Mouse (Mus musculus): ENCODE data around the gene Plppr3. TPM values are rescaled to one million over a fixed set of nuclear protein-coding genes. Genes with fewer than 3 reads are reported as not detected.
"Not testable (repeated sequence)": the region's sequence is repeated elsewhere in the genome, so short reads cannot be mapped to it uniquely, and the experiment has no call there.

The Plppr3 gene
- polyA plus RNA-seq, 1 experiment from 2014 or later, result 157 TPM

- Histone ChIP-seq H3K4me1 (replicated peaks) (peaks cover 6% of the 10 kb centered on the region; the same call in 1 of the 2 replicates), H3K9me3 (no peaks in the 10 kb centered on the region), H3K36me3 (peaks cover 83% of the 10 kb centered on the region), H3K4me2 (no peak overlapping the region), H3K27me3 (no peaks in the 10 kb centered on the region), H3K9ac (replicated peaks) (no peak overlapping the region), H3K4me3 (replicated peaks) (no peak overlapping the region), H3K27ac (no peak overlapping the region)
- ATAC-seq (ENCODE audit: insufficient number of reproducible peaks, insufficient read depth, low FRiP score, low TSS enrichment, low read depth), result no peak
- WGBS, result 51% methylated on average over 20 of the region's 20 CpGs
These were observed 23.1 kb upstream of the Plppr3 start for GRCm38 (mm10) chr10:79897316-79898245.

GRCm38 (mm10) chr10:79896814-79897213, 22.4 kb upstream of the Plppr3 start:
- Histone ChIP-seq H3K27me3 (no peaks in the 10 kb centered on the region; the same call in 1 of the 2 replicates), H3K4me1 (replicated peaks) (peaks cover 6% of the 10 kb centered on the region; the same call in 1 of the 2 replicates), H3K4me3 (replicated peaks) (no peak overlapping the region), H3K4me2 (no peak overlapping the region), H3K9me3 (no peaks in the 10 kb centered on the region), H3K27ac (no peak overlapping the region), H3K36me3 (peaks cover 76% of the 10 kb centered on the region), H3K9ac (replicated peaks) (no peak overlapping the region)
- WGBS, result 87% methylated on average over 13 of the region's 13 CpGs
- no peak for ATAC-seq (ENCODE audit: insufficient number of reproducible peaks, insufficient read depth, low FRiP score, low TSS enrichment, low read depth)

DNA sequence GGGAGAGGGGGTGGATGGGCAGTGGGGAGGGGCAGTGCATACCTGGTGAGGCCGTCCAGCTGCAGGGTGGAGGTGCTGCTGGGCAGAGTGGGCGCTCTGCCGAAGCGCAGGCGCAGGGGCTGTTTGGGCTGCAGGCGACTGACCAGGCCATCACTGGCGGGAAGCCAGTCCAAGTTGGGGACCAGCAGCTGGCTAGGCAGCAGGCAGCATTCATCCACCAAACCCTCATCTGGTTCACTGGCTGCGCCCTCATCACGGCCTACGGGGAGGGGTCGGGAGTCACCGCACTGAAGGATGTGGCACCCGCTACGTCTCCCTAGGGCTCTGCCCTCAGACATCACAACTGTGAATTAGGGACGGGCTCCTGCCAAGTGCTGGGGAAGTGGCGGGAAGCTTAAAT, 21.9 kb upstream of the Plppr3 start:
- no peaks in the 10 kb centered on the region; the same call in 1 of the 2 replicates for H3K27me3 ChIP-seq
- H3K36me3 ChIP-seq, result peaks cover 71% of the 10 kb centered on the region
- peak overlapping the region; percentile 18; the same call in 1 of the 2 replicates for H3K9ac ChIP-seq (replicated peaks)
- no peaks in the 10 kb centered on the region for H3K9me3 ChIP-seq
- no peak for ATAC-seq (ENCODE audit: insufficient number of reproducible peaks, insufficient read depth, low FRiP score, low TSS enrichment, low read depth)
- H3K4me2 ChIP-seq, result no peak overlapping the region
- H3K4me1 ChIP-seq (replicated peaks), result peaks cover 4% of the 10 kb centered on the region; the same call in 1 of the 2 replicates
- WGBS, result 93% methylated on average over 16 of the region's 16 CpGs
- no peak overlapping the region for H3K27ac ChIP-seq
- H3K4me3 ChIP-seq (replicated peaks), result no peak overlapping the region

- H3K4me3 ChIP-seq (replicated peaks); H3K27me3 ChIP-seq; H3K4me2 ChIP-seq; H3K9me3 ChIP-seq; H3K4me1 ChIP-seq (replicated peaks); H3K9ac ChIP-seq (replicated peaks); H3K27ac ChIP-seq: not testable (repeated sequence)
- 43% methylated on average over 22 of the region's 22 CpGs for WGBS
- peak; percentile 40; the same call in 1 of the 2 replicates for ATAC-seq (ENCODE audit: insufficient number of reproducible peaks, insufficient read depth, low FRiP score, low TSS enrichment, low read depth)
- H3K36me3 ChIP-seq, result peaks cover 36% of the 10 kb centered on the region
These were observed 18.2 kb upstream of the Plppr3 start for GRCm38 (mm10) chr10:79892451-79893118.

DNA sequence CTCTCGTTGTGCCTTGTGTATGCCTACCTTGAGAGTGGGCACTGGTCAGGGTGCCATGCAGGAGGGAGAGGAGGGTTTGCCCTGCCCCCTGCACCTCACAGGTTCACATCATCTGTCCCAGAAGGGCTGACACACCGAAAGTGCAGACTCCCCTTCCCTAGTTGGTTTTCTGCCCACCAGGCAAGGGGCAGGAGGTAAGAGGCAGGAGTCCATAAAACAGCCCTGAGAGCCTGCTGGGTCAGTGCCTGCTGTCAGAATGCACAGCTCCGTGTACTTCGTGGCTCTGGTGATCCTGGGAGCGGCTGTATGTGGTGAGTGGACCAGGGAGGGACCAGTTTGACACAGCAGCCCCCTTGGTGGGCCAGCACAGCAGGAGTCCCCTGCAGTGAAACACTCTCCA, 16.2 kb upstream of the Plppr3 start, which contains the start of gene Cfd:
Cfd (plus strand) TSS at position 184 of the 400 bp plus-strand sequence.
- Histone ChIP-seq H3K27ac (no peak within 1 kb of the TSS), H3K36me3 (peaks cover 17% of the 10 kb centered on the region), H3K4me2 (no peak within 1 kb of the TSS), H3K9me3 (no peaks in the 10 kb centered on the region), H3K27me3 (no peaks in the 10 kb centered on the region; the same call in 1 of the 2 replicates), H3K9ac (replicated peaks) (0 out of 2 replicates have a peak within 1 kb of the TSS, but pooled peaks have one; percentile 23), H3K4me3 (replicated peaks) (no peak within 1 kb of the TSS), H3K4me1 (replicated peaks) (no peaks in the 10 kb centered on the region)
- WGBS, result 35% methylated on average over 5 of the region's 5 CpGs
- no peak for ATAC-seq (ENCODE audit: insufficient number of reproducible peaks, insufficient read depth, low FRiP score, low TSS enrichment, low read depth)

GRCm38 (mm10) chr10:79889386-79889785, 15.0 kb upstream of the Plppr3 start:
- H3K36me3 ChIP-seq, result peaks cover 7% of the 10 kb centered on the region; the same call in 1 of the 2 replicates
- no peak for ATAC-seq (ENCODE audit: insufficient number of reproducible peaks, insufficient read depth, low FRiP score, low TSS enrichment, low read depth)
- H3K27me3 ChIP-seq, result no peaks in the 10 kb centered on the region; the same call in 1 of the 2 replicates
- H3K9ac ChIP-seq (replicated peaks), result no peak overlapping the region
- no peak overlapping the region for H3K27ac ChIP-seq
- H3K9me3 ChIP-seq, result no peaks in the 10 kb centered on the region
- no peak overlapping the region for H3K4me2 ChIP-seq
- H3K4me1 ChIP-seq (replicated peaks), result no peaks in the 10 kb centered on the region
- H3K4me3 ChIP-seq (replicated peaks), result no peak overlapping the region
- WGBS, result 87% methylated on average over 2 of the region's 2 CpGs

GRCm38 (mm10) chr10:79886611-79887010, 12.2 kb upstream of the Plppr3 start:
- Histone ChIP-seq H3K36me3 (no peaks in the 10 kb centered on the region), H3K9me3 (no peaks in the 10 kb centered on the region), H3K4me1 (replicated peaks) (peaks cover 20% of the 10 kb centered on the region), H3K4me2 (no peak overlapping the region), H3K9ac (replicated peaks) (no peak overlapping the region), H3K4me3 (replicated peaks) (no peak overlapping the region), H3K27ac (no peak overlapping the region), H3K27me3 (peaks cover 27% of the 10 kb centered on the region)
- WGBS, result 75% methylated on average over 8 of the region's 8 CpGs
- no peak for ATAC-seq (ENCODE audit: insufficient number of reproducible peaks, insufficient read depth, low FRiP score, low TSS enrichment, low read depth)

- Histone ChIP-seq H3K4me3 (replicated peaks) (no peak within 1 kb of the TSS), H3K9ac (replicated peaks) (no peak within 1 kb of the TSS), H3K36me3 (no peaks in the 10 kb centered on the region), H3K4me1 (replicated peaks) (peaks cover 21% of the 10 kb centered on the region), H3K27me3 (peaks cover 31% of the 10 kb centered on the region), H3K27ac (no peak within 1 kb of the TSS), H3K4me2 (no peak within 1 kb of the TSS), H3K9me3 (no peaks in the 10 kb centered on the region)
- ATAC-seq (ENCODE audit: insufficient number of reproducible peaks, insufficient read depth, low FRiP score, low TSS enrichment, low read depth), result no peak
- 82% methylated on average over 6 of the region's 6 CpGs for WGBS
These were observed 11.6 kb upstream of the Plppr3 start, which contains the start of gene Elane for GRCm38 (mm10) chr10:79886054-79886453. Gene Elane (plus strand): TSS chr10:79886247.

- not testable (repeated sequence) for H3K9ac ChIP-seq (replicated peaks); H3K9me3 ChIP-seq; H3K4me3 ChIP-seq (replicated peaks); H3K36me3 ChIP-seq; H3K27ac ChIP-seq; ATAC-seq (ENCODE audit: insufficient number of reproducible peaks, insufficient read depth, low FRiP score, low TSS enrichment, low read depth); H3K4me2 ChIP-seq
- WGBS, result 75% methylated on average over 3 of the region's 3 CpGs
- Histone ChIP-seq H3K27me3 (peaks cover 39% of the 10 kb centered on the region), H3K4me1 (replicated peaks) (peaks cover 26% of the 10 kb centered on the region)
These were observed 10.5 kb upstream of the Plppr3 start for GRCm38 (mm10) chr10:79884938-79885337.

DNA sequence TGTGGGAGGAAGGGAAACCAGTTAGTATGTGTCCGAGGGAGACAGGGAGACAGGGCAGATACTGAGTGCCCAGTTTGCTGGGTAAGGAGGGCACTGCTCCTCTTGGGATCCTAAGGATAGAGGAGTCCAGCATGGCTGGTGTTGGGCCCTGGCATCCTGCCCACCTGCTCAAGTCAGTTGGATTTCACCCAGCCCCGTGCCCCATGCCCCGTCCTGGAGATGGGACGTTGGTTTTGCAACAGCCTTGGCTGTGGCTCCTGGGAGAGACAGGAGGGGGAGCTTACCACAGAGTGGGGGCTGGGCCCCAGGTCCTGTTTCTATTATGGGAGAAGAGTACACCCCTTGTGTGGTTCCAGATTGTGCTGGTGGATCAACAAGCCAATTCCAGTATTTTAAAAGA, 10.0 kb upstream of the Plppr3 start:
- Histone ChIP-seq H3K4me3 (replicated peaks) (no peak overlapping the region), H3K27me3 (peaks cover 39% of the 10 kb centered on the region), H3K9ac (replicated peaks) (no peak overlapping the region), H3K4me2 (no peak overlapping the region), H3K4me1 (replicated peaks) (peaks cover 29% of the 10 kb centered on the region), H3K36me3 (no peaks in the 10 kb centered on the region), H3K9me3 (no peaks in the 10 kb centered on the region), H3K27ac (no peak overlapping the region)
- 76% methylated on average over 4 of the region's 4 CpGs for WGBS
- ATAC-seq (ENCODE audit: insufficient number of reproducible peaks, insufficient read depth, low FRiP score, low TSS enrichment, low read depth), result no peak

All from limb, embryonic 12.5 days (tissue).